Mouse (Mus musculus) kidney, adult 2 months (tissue): ENCODE results near the gene Rras2.

Source experiments
- CTCF ChIP-seq: fragments of 200-500 bp; conservative IDR thresholded peaks from 2 replicates; pipeline ENCODE4 v1.5.1; 2011; ENCODE audit warnings: low read depth, mild to moderate bottlenecking, control low read depth, low read length, moderate library complexity, mixed read lengths; ENCODE audit not compliant: insufficient read depth, insufficient read length
- POLR2A ChIP-seq: fragments of 200-500 bp; IDR thresholded peaks from one replicate; pipeline ENCODE4 v1.6.1; 2011; ENCODE audit warnings: low read depth, low read length, control low read depth

- TF ChIP-seq POLR2A (no peak), CTCF (no peak)
Measured at GRCm38 (mm10) chr7:114071395-114071794, 46.2 kb downstream of the Rras2 start.
